Mouse (Mus musculus): ENCODE results near the gene Fbxl16.

Fbxl16 gene

GRCm38 (mm10) chr17:25865288-25865687 lies 56.4 kb downstream of the Fbxl16 start:
- in situ Hi-C loops (cut with MboI; ENCODE audit: low pct_unique_long_range_greater_than_20kb in 1 of 2, low sequenced_read_pairs in 2 of 2, unreplicated experiment in 1 of 2), result no loop called here

GRCm38 (mm10) chr17:25866172-25866571 lies 57.3 kb downstream of the Fbxl16 start:
- in situ Hi-C loops (cut with MboI; ENCODE audit: low pct_unique_long_range_greater_than_20kb in 1 of 2, low sequenced_read_pairs in 2 of 2, unreplicated experiment in 1 of 2), result no loop called here

- in situ Hi-C loops (cut with MboI; ENCODE audit: low pct_unique_long_range_greater_than_20kb in 1 of 2, low sequenced_read_pairs in 2 of 2, unreplicated experiment in 1 of 2), result no loop called here
These were observed 58.6 kb downstream of the Fbxl16 start for GRCm38 (mm10) chr17:25867509-25867835.

GRCm38 (mm10) chr17:25867836-25868600 lies 59.1 kb downstream of the Fbxl16 start:
- in situ Hi-C loops (cut with MboI; ENCODE audit: low pct_unique_long_range_greater_than_20kb in 1 of 2, low sequenced_read_pairs in 2 of 2, unreplicated experiment in 1 of 2), result no loop called here

- in situ Hi-C loops (cut with MboI; ENCODE audit: low pct_unique_long_range_greater_than_20kb in 1 of 2, low sequenced_read_pairs in 2 of 2, unreplicated experiment in 1 of 2), result no loop called here
These were observed 59.8 kb downstream of the Fbxl16 start, which contains the start of gene Mcrip2 for GRCm38 (mm10) chr17:25868601-25869191. TSS of gene Mcrip2 (minus strand) at chr17:25868764.

- in situ Hi-C loops (cut with MboI; ENCODE audit: low pct_unique_long_range_greater_than_20kb in 1 of 2, low sequenced_read_pairs in 2 of 2, unreplicated experiment in 1 of 2), result no loop called here
These were observed 60.6 kb downstream of the Fbxl16 start for GRCm38 (mm10) chr17:25869498-25869897.

GRCm38 (mm10) chr17:25869954-25870353 lies 61.1 kb downstream of the Fbxl16 start:
- in situ Hi-C loops (cut with MboI; ENCODE audit: low pct_unique_long_range_greater_than_20kb in 1 of 2, low sequenced_read_pairs in 2 of 2, unreplicated experiment in 1 of 2), result no loop called here

All from mouse embryonic stem cell (cell line).